Mouse (Mus musculus): ENCODE data around the gene Oas1a.
"Not testable (repeated sequence)": the region's sequence is repeated elsewhere in the genome, so short reads cannot be mapped to it uniquely, and the experiment has no call there.

Gene Oas1a

DNA sequence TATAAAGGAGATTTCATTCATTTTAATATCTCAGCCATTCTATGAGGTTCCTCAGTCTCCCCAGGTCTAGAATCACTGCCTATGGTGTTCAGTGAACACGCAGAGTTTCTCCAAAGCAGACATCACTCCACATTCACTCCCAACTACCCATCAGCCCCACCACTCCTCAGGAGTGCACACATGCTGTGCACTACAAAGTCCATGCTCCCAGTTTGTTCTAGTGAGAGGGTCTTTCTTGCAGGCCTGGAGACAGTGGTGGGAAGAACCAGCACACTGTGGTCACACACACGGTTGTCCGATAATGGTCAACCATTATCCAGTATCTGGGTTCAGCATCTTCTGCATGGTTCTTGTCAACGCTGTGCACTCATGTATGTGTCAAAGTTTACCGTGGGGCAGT is 5.3 kb downstream of the Oas1a start:
- POLR2A ChIA-PET, result interaction anchor here in 2 of 4 experiments (0.6 to 7.2 kb wide), 5 partner anchors 10 to 86 kb away, joined by 3 to 71 read pairs (median 6); partner anchors contain the start of gene Oas1g (in 1 of the 2)
- CTCF ChIA-PET, result no interaction called here

DNA sequence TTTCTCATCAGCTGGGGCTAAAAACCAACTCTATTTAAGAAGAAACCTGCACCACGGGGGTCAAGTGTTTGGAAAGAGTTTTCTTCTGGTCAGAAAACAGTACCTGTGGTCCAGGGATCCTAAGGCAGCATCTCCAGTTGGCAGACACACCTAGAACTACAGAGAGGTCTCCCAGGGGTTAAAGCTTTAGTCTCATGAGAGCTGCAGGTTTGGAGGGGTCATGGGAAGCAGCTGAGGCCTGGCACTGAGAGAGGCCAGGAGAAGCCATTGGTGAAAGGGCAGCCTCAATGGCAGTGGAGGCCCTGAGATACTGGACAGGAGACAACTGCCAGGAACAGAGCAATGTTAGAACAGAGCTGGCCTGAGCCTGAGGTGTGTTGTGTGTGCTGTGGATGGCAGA is 6.7 kb downstream of the Oas1a start:
- ChIA-PET POLR2A (interaction anchor here in 2 of 4 experiments (0.7 to 7.2 kb wide), 8 partner anchors 8 to 1525 kb away, joined by 3 to 71 read pairs (median 8); partner anchors contain the start of gene Oas1g (in 2 of the 2)), CTCF (interaction anchor here in 1 of 4 experiments (0.6 kb wide), 1 partner anchor 99 kb away, joined by 3 read pairs; no protein-coding TSS in a partner anchor)

DNA sequence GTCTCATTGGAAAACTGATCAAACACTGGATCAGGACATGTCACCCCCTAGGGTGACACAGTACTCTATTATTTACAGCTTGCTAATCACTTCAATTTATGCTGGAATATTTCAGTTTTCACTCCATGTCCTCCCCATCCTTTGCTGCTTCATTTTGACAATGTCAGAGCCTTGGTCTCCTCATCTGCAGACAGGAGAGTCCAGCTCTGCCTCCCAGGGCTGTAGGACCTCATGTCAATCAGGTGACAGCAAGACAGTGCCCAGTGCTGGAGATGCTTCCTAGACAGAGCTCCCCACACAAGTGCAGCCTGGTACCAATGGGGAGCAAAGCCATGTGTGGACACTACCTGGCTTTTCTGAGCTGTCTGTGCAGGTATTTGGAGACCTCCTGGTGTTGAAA is 8.6 kb downstream of the Oas1a start:
- ChIA-PET CTCF (interaction anchor here in 2 of 4 experiments (0.6 kb wide), 2 partner anchors 11 to 115 kb away, joined by 5 to 7 read pairs; partner anchors contain the start of gene Oas1g (in 1 of the 2)), POLR2A (interaction anchor here in 2 of 4 experiments (0.9 to 7.2 kb wide), 7 partner anchors 8 to 46 kb away, joined by 3 to 71 read pairs (median 19); partner anchors contain the start of genes Oas1g (in 2 of the 2) and Oas1a (in 1 of the 2))

DNA sequence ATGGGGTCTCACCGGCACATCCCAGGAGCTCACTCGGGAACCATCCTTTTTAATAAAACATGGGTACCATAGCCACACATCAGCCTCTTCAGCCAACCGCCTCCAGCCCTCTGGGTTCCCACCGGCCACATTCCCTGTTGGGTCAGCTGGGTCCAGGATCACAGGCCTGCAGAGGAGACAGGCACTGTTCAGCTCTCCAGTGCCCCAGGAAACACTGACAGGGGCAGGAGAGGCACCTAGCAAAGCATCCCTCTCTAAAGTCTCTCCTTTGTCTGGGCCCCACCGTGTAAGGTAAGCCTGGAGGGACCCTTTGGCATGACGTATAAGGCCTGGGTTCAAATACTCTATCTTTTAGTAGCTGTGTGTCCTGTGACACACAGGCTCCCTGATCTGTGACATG is 9.0 kb downstream of the Oas1a start:
- POLR2A ChIA-PET, result interaction anchor here in 3 of 4 experiments (0.8 to 7.2 kb wide), 7 partner anchors 9 to 47 kb away, joined by 3 to 71 read pairs (median 19); partner anchors contain the start of genes Oas1g (in 2 of the 3) and Oas1a (in 1 of the 3)
- CTCF ChIA-PET, result interaction anchor here in 1 of 4 experiments (0.6 kb wide), 1 partner anchor 115 kb away, joined by 5 read pairs; no protein-coding TSS in a partner anchor

DNA sequence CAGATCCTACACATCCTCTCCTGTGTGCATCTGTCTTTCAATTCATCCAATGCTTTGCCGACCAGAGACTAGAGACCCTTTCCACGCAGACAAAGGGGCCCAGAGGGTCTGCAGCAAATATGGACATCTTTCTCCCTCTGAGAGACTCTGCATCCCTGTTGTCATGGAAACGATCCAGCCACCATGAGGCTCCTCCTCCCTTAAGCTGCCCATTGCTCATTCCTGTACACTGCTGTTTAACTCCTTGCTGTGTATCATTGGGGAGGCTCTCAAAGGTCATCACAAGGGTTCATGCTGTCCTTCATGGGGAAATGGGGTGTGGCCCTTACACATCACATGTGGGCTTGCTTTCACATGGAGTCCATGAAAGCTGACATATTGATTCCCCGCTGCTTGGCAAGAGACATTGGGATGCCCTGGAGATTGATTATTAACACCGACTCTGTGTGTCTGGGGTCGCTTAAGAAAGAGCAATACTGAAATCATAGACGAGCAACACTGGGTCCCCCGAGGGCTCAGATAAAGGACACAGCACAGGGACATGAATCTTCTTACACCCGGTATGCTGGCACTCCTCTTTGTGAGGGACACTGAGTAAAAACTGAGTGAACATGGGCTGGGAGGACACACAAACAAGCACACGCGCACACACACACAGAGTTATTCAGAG is 12.0 kb downstream of the Oas1a start:
- ChIA-PET POLR2A (interaction anchor here in 3 of 4 experiments (0.6 to 5.6 kb wide), 8 partner anchors 9 to 1179 kb away, joined by 3 to 25 read pairs (median 3); partner anchors contain the start of gene Oas1a (in 3 of the 3)), CTCF (interaction anchor here in 2 of 4 experiments (0.6 to 0.7 kb wide), 2 partner anchors 42 to 167 kb away, joined by 4 to 5 read pairs; no protein-coding TSS in a partner anchor)

DNA sequence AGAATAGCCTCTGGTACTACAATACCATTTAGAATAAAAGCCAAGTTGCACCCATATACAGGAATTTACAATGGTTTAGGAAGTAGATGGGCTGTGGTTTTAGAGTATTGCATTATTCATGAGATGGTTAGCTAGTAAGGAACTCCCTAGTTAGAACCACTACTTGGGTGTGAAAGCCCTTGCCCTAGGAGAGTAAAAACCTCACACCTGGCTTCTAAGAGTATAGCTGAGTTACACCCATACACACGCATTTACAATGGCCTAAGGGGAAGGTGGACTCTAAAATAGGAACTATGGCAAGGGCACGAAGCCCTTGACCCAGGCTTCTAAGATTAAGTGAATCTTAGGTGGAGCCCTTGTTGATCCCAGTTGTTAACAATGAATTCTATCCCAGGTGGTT is 12.6 kb downstream of the Oas1a start:
- CTCF ChIA-PET, result not testable (repeated sequence)
- POLR2A ChIA-PET, result interaction anchor here in 3 of 4 experiments (0.6 to 5.6 kb wide), 9 partner anchors 8 to 110 kb away, joined by 3 to 25 read pairs (median 3); partner anchors contain the start of gene Oas1a (in 3 of the 3)

DNA sequence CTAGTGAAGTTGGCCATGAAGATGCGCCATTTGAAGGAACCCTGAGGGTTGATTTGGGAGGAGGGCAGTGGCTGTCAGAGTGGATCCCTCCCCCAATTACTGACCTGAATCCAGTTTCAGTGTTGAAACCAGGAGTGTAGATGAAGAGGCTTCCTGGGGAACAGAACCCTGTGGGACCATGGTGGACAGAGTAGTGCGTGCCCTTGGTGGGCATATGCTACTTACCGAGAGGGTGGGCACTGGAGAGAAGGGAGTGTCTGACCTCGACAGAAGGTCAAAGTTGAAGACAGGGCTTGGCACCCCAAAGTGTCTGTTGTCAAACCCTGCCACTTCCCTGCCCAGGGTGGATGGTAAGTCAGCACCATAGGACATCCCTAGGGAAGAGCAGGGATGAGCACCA is 13.5 kb downstream of the Oas1a start:
- POLR2A ChIA-PET, result interaction anchor here in 3 of 4 experiments (0.6 to 5.6 kb wide), 6 partner anchors 11 to 109 kb away, joined by 3 to 25 read pairs (median 6); partner anchors contain the start of gene Oas1a (in 3 of the 3)
- CTCF ChIA-PET, result not testable (repeated sequence)

DNA sequence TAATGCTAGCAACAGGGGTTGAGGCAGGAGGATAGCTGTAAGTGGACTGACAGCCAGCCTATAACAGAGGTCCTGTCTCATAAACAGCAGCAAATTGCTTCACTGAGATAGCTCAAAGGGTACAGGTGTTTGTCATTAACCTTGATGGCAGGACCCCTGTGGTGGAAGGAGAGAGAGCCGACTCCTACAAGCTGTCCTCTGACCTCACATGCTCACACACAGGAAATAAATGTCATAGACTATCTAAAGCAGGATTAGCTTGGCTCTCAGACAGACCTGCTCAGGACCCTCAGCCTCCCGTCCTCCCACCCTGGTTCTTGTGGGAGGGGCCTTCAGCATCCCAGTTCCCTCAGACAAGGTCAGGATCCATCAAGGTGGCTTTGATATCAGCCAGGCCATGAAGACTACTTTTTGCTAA is 15.1 kb downstream of the Oas1a start:
- ChIA-PET POLR2A (interaction anchor here in 3 of 4 experiments (0.5 to 5.6 kb wide), 18 partner anchors 10 to 1212 kb away, joined by 3 to 25 read pairs (median 4); partner anchors contain the start of genes Oas1a (in 3 of the 3), Oas1c (in 1 of the 3) and Rpl6 (in 1 of the 3)), CTCF (interaction anchor here in 1 of 4 experiments (0.6 kb wide), 1 partner anchor 35 kb away, joined by 3 read pairs; no protein-coding TSS in a partner anchor)

DNA sequence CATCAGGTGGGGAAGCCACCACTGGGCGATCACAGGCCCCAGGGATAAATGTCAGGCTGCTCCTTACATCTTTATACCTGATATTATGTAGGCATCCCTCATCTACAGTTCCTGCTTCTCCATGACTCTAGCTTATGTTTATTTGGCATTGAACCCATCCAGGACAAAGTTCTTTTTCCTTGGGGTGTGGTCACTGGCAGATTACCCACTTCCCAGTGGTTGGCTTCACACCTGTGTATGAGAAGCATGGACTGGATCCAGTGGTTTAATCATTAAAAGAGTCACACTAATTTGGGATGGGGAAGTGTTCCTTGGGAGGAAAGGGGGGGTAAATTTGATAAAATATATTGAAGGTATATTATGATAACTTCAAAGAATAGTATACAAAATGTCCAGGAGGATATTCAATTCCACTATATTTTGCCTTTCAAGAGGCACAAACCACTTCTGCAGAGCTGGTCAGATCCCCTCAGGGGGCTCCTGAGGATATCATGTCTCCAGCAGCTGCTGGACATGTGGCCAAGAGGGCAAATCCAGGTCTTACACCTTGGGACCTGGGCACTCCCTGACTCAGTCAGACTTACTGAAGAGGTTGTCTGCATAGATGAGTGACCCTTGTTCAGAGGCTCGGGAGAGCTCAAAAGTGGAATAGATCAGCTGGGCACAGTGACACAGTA is 15.6 kb downstream of the Oas1a start:
- ChIA-PET POLR2A (interaction anchor here in 3 of 4 experiments (0.5 to 5.6 kb wide), 17 partner anchors 11 to 1212 kb away, joined by 3 to 25 read pairs (median 4); partner anchors contain the start of genes Oas1a (in 3 of the 3), Oas1c (in 1 of the 3) and Rpl6 (in 1 of the 3)), CTCF (interaction anchor here in 1 of 4 experiments (0.6 kb wide), 1 partner anchor 36 kb away, joined by 3 read pairs; no protein-coding TSS in a partner anchor)

DNA sequence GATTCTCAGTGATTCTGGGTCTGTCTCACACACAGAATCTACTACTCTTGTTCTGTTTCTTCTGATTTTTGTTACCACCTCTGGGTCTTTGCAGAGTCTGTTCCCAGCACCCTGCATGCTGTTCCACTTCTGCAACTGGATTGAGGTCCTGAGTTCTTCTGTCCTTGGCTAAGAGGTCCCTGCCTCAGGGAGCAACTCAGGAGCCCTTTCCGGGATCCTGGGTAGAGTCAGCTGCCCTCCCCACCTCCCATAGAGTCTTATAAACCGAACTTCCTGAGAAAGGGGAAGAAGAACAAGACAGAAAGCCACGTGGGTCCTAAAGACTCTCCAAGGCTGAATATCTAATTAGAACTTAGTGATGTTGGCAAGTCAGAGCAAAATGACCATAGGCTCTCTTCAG is 16.3 kb downstream of the Oas1a start:
- CTCF ChIA-PET, result no interaction called here

DNA sequence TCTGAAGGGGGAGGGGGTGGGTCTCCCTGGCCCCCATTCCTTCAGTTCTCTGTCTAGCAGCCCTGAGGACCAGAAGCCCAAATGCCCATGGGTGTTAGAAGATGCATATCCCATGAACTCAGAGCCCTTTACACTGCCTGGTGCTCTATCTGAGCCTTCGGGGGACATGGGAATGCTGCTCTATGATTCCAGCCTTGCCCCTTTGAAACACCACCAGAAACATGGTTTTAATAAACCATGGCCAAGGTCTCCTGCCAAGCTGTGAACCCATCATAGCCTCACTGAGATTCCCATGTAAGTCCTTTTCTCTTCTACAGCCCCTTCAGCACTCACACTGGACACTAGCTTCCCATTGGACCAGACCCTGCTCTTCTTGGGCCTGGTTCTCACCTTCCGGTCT is 17.3 kb downstream of the Oas1a start:
- CTCF ChIA-PET, result no interaction called here

More for the DNA sequence above, 16.3 kb downstream of the Oas1a start:
- POLR2A ChIA-PET, result interaction anchor here in 1 of 4 experiments (1.0 to 5.6 kb wide), 4 partner anchors 16 to 78 kb away, joined by 3 to 25 read pairs (median 4); partner anchors contain the start of genes Oas1a and Oas1c

DNA sequence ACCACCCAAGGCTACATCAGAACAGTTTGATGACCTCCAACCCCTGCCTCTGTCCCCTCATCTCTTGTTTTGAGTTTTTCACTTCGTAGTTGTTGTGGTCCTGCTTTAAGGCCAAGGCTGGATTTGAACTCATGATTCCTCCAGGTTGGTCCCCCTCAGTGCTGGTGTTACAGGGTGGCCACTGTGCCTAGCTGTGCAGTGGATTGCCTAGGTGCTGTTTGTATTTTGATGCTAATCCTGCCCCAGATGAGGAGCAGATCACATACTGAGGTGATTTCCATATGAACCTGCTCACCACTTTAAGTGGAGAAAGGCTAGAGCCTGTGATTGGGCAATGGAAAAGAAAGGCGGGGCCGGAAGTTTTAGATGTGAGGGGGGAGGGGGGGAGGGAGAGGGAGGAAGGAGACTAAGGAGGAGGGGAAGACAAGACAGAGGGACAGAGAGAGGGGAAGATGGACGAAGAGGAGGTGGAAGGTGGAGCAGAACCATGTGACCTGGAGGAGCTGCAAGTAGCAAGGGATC is 19.0 kb downstream of the Oas1a start:
- POLR2A ChIA-PET, result interaction anchor here in 3 of 4 experiments (0.6 to 4.7 kb wide), 34 partner anchors 9 to 567 kb away, joined by 3 to 71 read pairs (median 4); partner anchors contain the start of genes Oas1a (in 2 of the 3), Oas1c (in 2 of the 3), Oas1d (in 2 of the 3) and Oas1e (in 1 of the 3)
- CTCF ChIA-PET, result interaction anchor here in 3 of 4 experiments (0.6 to 1.4 kb wide), 9 partner anchors 24 to 111 kb away, joined by 3 to 13 read pairs (median 5); partner anchors contain the start of gene Oas1f (in 1 of the 3)

More for the DNA sequence above, 17.3 kb downstream of the Oas1a start:
- POLR2A ChIA-PET, result interaction anchor here in 2 of 4 experiments (0.7 to 1.0 kb wide), 2 partner anchors 12 to 17 kb away, joined by 3 to 4 read pairs; partner anchors contain the start of gene Oas1a (in 1 of the 2)

DNA sequence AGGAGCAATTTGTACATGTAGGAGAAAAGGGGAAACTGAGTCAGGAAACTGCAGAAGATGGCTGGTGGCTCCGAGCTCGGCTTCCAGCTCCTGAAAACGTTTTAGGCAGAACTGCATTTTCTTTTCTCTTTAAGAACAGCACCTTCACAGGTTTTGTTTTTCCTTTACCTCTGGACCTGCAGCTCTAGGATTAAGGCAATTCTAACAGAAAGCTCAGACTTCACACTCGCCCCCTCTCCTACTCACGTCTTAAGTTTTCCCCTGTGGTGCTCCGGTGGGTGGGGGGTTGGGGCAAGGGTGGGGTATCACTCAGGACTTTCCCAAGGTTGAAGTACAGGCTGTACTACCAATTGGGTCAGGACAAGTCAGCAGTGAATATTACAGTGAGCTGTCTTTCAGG is 19.5 kb downstream of the Oas1a start:
- ChIA-PET POLR2A (interaction anchor here in 3 of 4 experiments (0.6 to 4.7 kb wide), 51 partner anchors 8 to 1502 kb away, joined by 3 to 71 read pairs (median 4); partner anchors contain the start of genes Oas1a (in 2 of the 3), Oas1c (in 2 of the 3), Oas1d (in 1 of the 3) and Oas1e (in 1 of the 3)), CTCF (interaction anchor here (0.6 to 1.4 kb wide), 24 partner anchors 11 to 1240 kb away, joined by 3 to 26 read pairs (median 6); partner anchors contain the start of genes Oas1a (in 2 of the 4) and Oas1f (in 1 of the 4))

DNA sequence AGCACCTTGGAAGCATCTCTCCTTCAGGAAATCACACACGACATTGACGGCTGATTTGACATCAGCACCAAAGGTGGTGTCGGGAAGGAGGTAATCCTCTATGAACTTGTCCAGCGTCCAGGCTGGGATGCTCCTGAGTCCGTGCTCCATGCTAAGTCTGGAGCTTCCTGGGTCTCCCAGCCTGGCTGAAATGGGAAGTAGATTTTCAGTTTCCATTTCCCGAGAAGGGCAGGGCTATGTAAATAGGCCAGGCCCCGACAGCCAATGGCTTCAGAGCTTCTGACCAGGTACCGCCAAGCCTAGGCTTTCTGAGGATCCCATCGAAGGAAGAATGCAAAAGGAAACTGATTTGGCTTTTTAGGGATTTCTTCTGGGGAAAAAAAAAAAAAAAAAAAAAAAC is 19.9 kb downstream of the Oas1a start, which contains the start of gene Oas1g:
Gene Oas1g (minus strand): TSS at position 201 of the 400 bp plus-strand sequence.
- ChIA-PET POLR2A (interaction anchor here in 3 of 4 experiments (0.6 to 4.7 kb wide), 50 partner anchors 8 to 1501 kb away, joined by 3 to 71 read pairs (median 4); partner anchors contain the start of genes Oas1a (in 2 of the 3), Oas1c (in 2 of the 3), Oas1d (in 1 of the 3) and Oas1e (in 1 of the 3)), CTCF (interaction anchor here (0.5 to 1.4 kb wide), 24 partner anchors 12 to 1241 kb away, joined by 3 to 26 read pairs (median 6); partner anchors contain the start of gene Oas1a (in 2 of the 4))

DNA sequence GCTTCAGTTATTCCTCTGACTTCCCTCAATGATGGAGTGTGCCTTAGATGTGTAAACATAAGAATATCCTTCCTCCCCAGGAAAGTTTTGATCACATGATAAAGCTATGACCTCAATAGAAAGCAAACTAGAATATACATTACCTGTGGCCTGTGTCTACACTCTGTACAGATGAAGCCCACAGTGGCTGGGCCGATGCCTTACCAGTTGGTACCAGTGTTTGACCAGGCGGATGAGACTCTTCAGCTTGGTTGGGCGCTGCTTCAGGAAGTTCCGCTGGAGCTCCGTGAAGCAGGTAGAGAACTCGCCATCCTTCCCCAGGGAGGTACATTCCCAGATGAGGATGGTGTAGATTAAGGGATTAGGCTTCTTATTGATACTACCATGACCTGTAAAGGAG is 25.6 kb downstream of the Oas1a start:
- POLR2A ChIA-PET, result interaction anchor here in 2 of 4 experiments (0.6 to 0.7 kb wide), 2 partner anchors 19 to 20 kb away, joined by 4 to 6 read pairs; no protein-coding TSS in a partner anchor
- CTCF ChIA-PET, result not testable (repeated sequence)

DNA sequence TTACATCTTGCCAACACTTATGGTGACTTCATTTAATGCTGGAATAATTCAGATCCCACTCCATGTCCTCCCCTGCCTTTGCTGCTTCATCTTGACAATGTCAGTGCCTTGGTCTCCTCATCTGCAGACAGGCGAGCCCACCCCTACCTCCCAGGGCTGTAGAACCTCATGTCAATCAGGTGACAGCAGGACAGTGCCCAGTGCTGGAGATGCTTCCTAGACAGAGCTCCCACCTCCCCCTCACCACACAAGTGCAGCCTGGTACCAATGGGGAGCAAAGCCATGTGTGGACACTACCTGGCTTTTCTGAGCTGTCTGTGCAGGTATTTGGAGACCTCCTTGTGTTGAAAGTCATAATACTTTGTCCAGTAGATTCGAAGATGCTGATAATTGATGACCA is 28.5 kb downstream of the Oas1a start:
- POLR2A ChIA-PET, result interaction anchor here in 3 of 4 experiments (0.6 to 2.2 kb wide), 5 partner anchors 9 to 28 kb away, joined by 3 to 28 read pairs (median 6); partner anchors contain the start of genes Oas1a (in 1 of the 3) and Oas1g (in 1 of the 3)

DNA sequence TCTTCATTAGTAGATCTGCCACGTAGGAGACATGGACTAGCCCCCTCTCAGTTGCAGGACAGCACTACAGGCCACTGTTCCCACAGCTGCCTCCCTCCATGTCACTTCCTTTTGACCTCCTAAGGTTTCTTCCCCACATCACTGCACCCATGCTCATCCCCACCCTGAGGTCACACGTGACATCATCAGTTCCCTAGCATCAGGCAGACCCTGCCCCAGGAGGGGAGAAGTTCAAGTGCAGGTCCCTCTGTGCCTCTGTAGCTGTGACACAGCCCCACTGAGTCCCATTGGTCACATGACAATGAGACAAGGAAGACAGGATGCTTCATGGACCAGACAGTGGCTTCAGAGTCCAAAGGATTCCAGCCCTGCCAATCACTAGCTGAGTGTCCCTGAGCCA is 29.9 kb downstream of the Oas1a start:
- CTCF ChIA-PET, result not testable (repeated sequence)
- POLR2A ChIA-PET, result interaction anchor here in 2 of 4 experiments (1.1 to 2.2 kb wide), 3 partner anchors 11 to 22 kb away, joined by 4 to 28 read pairs (median 27); partner anchors contain the start of gene Oas1g (in 1 of the 2)

More for the DNA sequence above, 28.5 kb downstream of the Oas1a start:
- CTCF ChIA-PET, result interaction anchor here in 2 of 4 experiments (0.5 to 0.7 kb wide), 2 partner anchors 35 to 264 kb away, joined by 3 to 4 read pairs; no protein-coding TSS in a partner anchor
